In genomic region chr5:9954652-9955051, GRCm38 (mm10) we compare ENCODE assay signal across 9 mouse cellular contexts.
DNase-seq lines count a peak whose midpoint lies in the region; ATAC-seq and TF ChIP-seq lines count a peak whose summit lies in the region.
"Had no signal": no experiment of that assay in that cellular context is flagged by ENCODE, and none has a peak within 500 bp of the region (broad histone marks: within the 10 kb centered on the region; RNA-seq: fewer than 3 reads in every experiment).

No protein-coding gene starts in this region.

- no peak overlapping the region for H3K4me3 ChIP-seq in liver, adult 2 months (ENCODE audit: insufficient read depth, low read depth, low read length)
- H3K4me3 ChIP-seq in embryonic facial prominence, embryonic 11.5 days (ENCODE audit: low read depth, low read length): no peak overlapping the region
- H3K4me3 ChIP-seq: heart, embryonic 15.5 days had no signal

- peak; percentile 83; the same call in 1 of the 2 replicates for ATAC-seq in embryonic facial prominence, embryonic 11.5 days (replicated peaks; ENCODE audit: insufficient number of reproducible peaks, low FRiP score, low TSS enrichment, low read depth)
- ATAC-seq in megakaryocyte progenitor cell, adult 5-6 weeks (replicated peaks; ENCODE audit: poor library complexity): peak; percentile 70

- TF ChIP-seq POLR2A in liver, adult 2 months (IDR thresholded peaks at IDR 0.05; ENCODE audit: extremely low read depth, insufficient read depth, low read length): no peak

- no peak overlapping the region for H3K27ac ChIP-seq in liver, adult 2 months (replicated peaks; ENCODE audit: insufficient read depth, low read depth, low read length)
- H3K27ac ChIP-seq in embryonic facial prominence, embryonic 11.5 days (replicated peaks; ENCODE audit: low read depth, low read length): no peak overlapping the region
- H3K27ac ChIP-seq: heart, embryonic 15.5 days had no signal

- H3K27me3 ChIP-seq in liver, adult 2 months (ENCODE audit: control insufficient read depth, insufficient read depth, low read length): no peaks in the 10 kb centered on the region
- no peaks in the 10 kb centered on the region for H3K27me3 ChIP-seq in embryonic facial prominence, embryonic 11.5 days (ENCODE audit: control insufficient read depth, insufficient read depth, low read length)
- H3K27me3 ChIP-seq: heart, embryonic 15.5 days had no signal

- H3K9me3 ChIP-seq in embryonic facial prominence, embryonic 11.5 days (replicated peaks; ENCODE audit: control insufficient read depth, low read length): no peaks in the 10 kb centered on the region
- H3K9me3 ChIP-seq: heart, embryonic 15.5 days had no signal

- no peaks in the 10 kb centered on the region for H3K36me3 ChIP-seq in liver, adult 2 months (ENCODE audit: control insufficient read depth, insufficient read depth, low read length)
- no peaks in the 10 kb centered on the region for H3K36me3 ChIP-seq in embryonic facial prominence, embryonic 11.5 days (replicated peaks; ENCODE audit: control insufficient read depth, insufficient read depth, low read depth, low read length)
- H3K36me3 ChIP-seq: heart, embryonic 15.5 days had no signal

- WGBS in liver, adult 2 months: 14% methylated on average over 3 of the region's 3 CpGs
- WGBS in embryonic facial prominence, embryonic 11.5 days: 18% methylated on average over 3 of the region's 3 CpGs

- H3K4me1 ChIP-seq in liver, adult 2 months (ENCODE audit: control insufficient read depth, insufficient read depth, low read length): no peaks in the 10 kb centered on the region
- no peaks in the 10 kb centered on the region for H3K4me1 ChIP-seq in embryonic facial prominence, embryonic 11.5 days (ENCODE audit: control insufficient read depth, insufficient read depth, low read length)
- H3K4me1 ChIP-seq: heart, embryonic 15.5 days had no signal

- H3K9ac ChIP-seq in liver, adult 2 months (ENCODE audit: low read depth, low read length): no peak overlapping the region
- no peak overlapping the region for H3K9ac ChIP-seq in embryonic facial prominence, embryonic 11.5 days (replicated peaks; ENCODE audit: low read length)
- H3K9ac ChIP-seq: heart, embryonic 15.5 days had no signal

- no peaks in the 10 kb centered on the region for H3K79me2 ChIP-seq in liver, adult 2 months (ENCODE audit: control insufficient read depth, insufficient read depth, low read length)

- H3K4me2 ChIP-seq in embryonic facial prominence, embryonic 11.5 days (ENCODE audit: low read depth, low read length): no peak overlapping the region
- H3K4me2 ChIP-seq: heart, embryonic 15.5 days had no signal

- TF ChIP-seq CTCF in liver, adult 2 months (IDR thresholded peaks at IDR 0.05; ENCODE audit: low read depth, low read length): no peak

- DNase-seq in adrenal gland, adult 2 months: peak; percentile 1
- no peak for DNase-seq in adrenal gland, postnatal 4 days (ENCODE audit: low spot score in 2 of 2)
- DNase-seq in liver, adult 2 months (ENCODE audit: extremely low read depth, low read depth, low spot score): peak; percentile 65
- DNase-seq in liver (no peak), MN1 (ENCODE audit: low spot score) (no peak)
- DNase-seq in embryonic facial prominence, embryonic 11.5 days (ENCODE audit: low spot score): peak; percentile 76
- no peak for DNase-seq in spleen, postnatal 4 days (ENCODE audit: low spot score in 2 of 2)

Comparison
In these comparisons a context has a peak if more than half of its experiments do, and no peak if none do; other contexts are left out.
1. DNase-seq: peak in adrenal gland, adult 2 months (single experiment), liver, adult 2 months (single experiment) and embryonic facial prominence, embryonic 11.5 days (single experiment); none in adrenal gland, postnatal 4 days (0 of 2), liver (single experiment), MN1 (single experiment) and spleen, postnatal 4 days (0 of 2).